In genomic region chr4:89136906-89137541, GRCm38 (mm10) we compare ENCODE assay signal across 8 mouse cellular contexts. TPM values are rescaled to one million over a fixed set of nuclear protein-coding genes. Genes with fewer than 3 reads are reported as not detected.
DNase-seq lines count a peak whose midpoint lies in the region; ATAC-seq and TF ChIP-seq lines count a peak whose summit lies in the region.

Gene Mtap, plus strand, starts transcription at chr4:89137122.

- H3K4me1 ChIP-seq in brown adipose tissue, adult 24 weeks (ENCODE audit: control insufficient read depth, insufficient read depth, insufficient read length, low read length) = no peaks in the 10 kb centered on the region
- peaks cover 29% of the 10 kb centered on the region for H3K4me1 ChIP-seq in forebrain, embryonic 12.5 days
- peaks cover 42% of the 10 kb centered on the region for H3K4me1 ChIP-seq in heart, postnatal 0 days (ENCODE audit: control insufficient read depth, insufficient read depth)
- peaks cover 0 to 10% of the 10 kb centered on the region in 2 experiments; a peak in 2 of 4 replicates for H3K4me1 ChIP-seq in liver, embryonic 14.5 days (replicated peaks; ENCODE audit: control insufficient read depth in 2 of 2, insufficient read depth in 2 of 2, low read length in 1 of 2)
- H3K4me1 ChIP-seq in neural tube, embryonic 11.5 days (ENCODE audit: control insufficient read depth, insufficient read depth, low read length) = peaks cover 10% of the 10 kb centered on the region; the same call in 1 of the 2 replicates

- peak within 1 kb of the TSS; percentile 30 for H3K27ac ChIP-seq in brown adipose tissue, adult 24 weeks (replicated peaks; ENCODE audit: low read depth, low read length)
- peak within 1 kb of the TSS; percentile 82 for H3K27ac ChIP-seq in forebrain, embryonic 12.5 days
- H3K27ac ChIP-seq in heart, postnatal 0 days (ENCODE audit: low read depth) = peak within 1 kb of the TSS; percentile 91
- H3K27ac ChIP-seq in liver, embryonic 14.5 days = no peak within 1 kb of the TSS
- peak within 1 kb of the TSS; percentile 53 for H3K27ac ChIP-seq in neural tube, embryonic 11.5 days (ENCODE audit: low read depth, low read length)

- peak within 1 kb of the TSS; percentile 69 for H3K4me3 ChIP-seq in brown adipose tissue, adult 24 weeks (ENCODE audit: insufficient read depth, low read depth, low read length)
- peak within 1 kb of the TSS; percentile 92 for H3K4me3 ChIP-seq in forebrain, embryonic 12.5 days (replicated peaks)
- H3K4me3 ChIP-seq in heart, postnatal 0 days (ENCODE audit: low read depth, low read length) = peak within 1 kb of the TSS; percentile 89
- H3K4me3 ChIP-seq in liver, embryonic 14.5 days (ENCODE audit: insufficient read depth in 1 of 2, low read depth in 2 of 2, low read length in 2 of 2) = peak within 1 kb of the TSS; percentile 55 to 72
- peak within 1 kb of the TSS; percentile 92 for H3K4me3 ChIP-seq in neural tube, embryonic 11.5 days (ENCODE audit: low read depth, low read length)

- no peak for TF ChIP-seq CTCF in heart, postnatal 0 days (IDR thresholded peaks at IDR 0.05; ENCODE audit: low read depth)
- TF ChIP-seq CTCF in liver, embryonic 14.5 days (IDR thresholded peaks at IDR 0.05; ENCODE audit: low read depth) = no peak

- DNase-seq in CD8-positive naive resting alpha-beta T cell, adult 2 months (ENCODE audit: low read depth in 2 of 2, low spot score in 2 of 2) = peak; percentile 64 to 72
- peak; percentile 80 for DNase-seq in heart, postnatal 0 days (ENCODE audit: low spot score)
- peak; percentile 84 to 89 for DNase-seq in kidney, postnatal 36 days
- no peak for DNase-seq in liver, embryonic 14.5 days (ENCODE audit: low read depth in 3 of 3, low spot score in 3 of 3)
- peak; percentile 85 for DNase-seq in neural tube, embryonic 11.5 days (ENCODE audit: low spot score)
- peak; percentile 83 for DNase-seq in testis, postnatal 14 days (ENCODE audit: low spot score)

- no peaks in the 10 kb centered on the region for H3K9me3 ChIP-seq in forebrain, embryonic 12.5 days
- H3K9me3 ChIP-seq in heart, postnatal 0 days (replicated peaks; ENCODE audit: control insufficient read depth, low read length) = no peaks in the 10 kb centered on the region
- no peaks in the 10 kb centered on the region for H3K9me3 ChIP-seq in liver, embryonic 14.5 days (ENCODE audit: control insufficient read depth, low read length)
- no peaks in the 10 kb centered on the region for H3K9me3 ChIP-seq in neural tube, embryonic 11.5 days (ENCODE audit: control insufficient read depth, low read length)

- under 1% methylated on average over 31 of the region's 31 CpGs for WGBS in forebrain, embryonic 12.5 days
- under 1% methylated on average over 31 of the region's 31 CpGs for WGBS in heart, postnatal 0 days
- 1% methylated on average over 27 of the region's 31 CpGs for WGBS in liver, embryonic 14.5 days (ENCODE audit: insufficient replicate concordance)
- under 1% methylated on average over 31 of the region's 31 CpGs for WGBS in neural tube, embryonic 11.5 days

- ATAC-seq in forebrain, embryonic 12.5 days (ENCODE audit: low FRiP score) = peak; percentile 96
- peak; percentile 87 for ATAC-seq in heart, postnatal 0 days (ENCODE audit: insufficient read depth, low read depth)
- peak; percentile 78 for ATAC-seq in liver, embryonic 14.5 days (ENCODE audit: insufficient read depth)
- ATAC-seq in neural tube, embryonic 11.5 days (ENCODE audit: insufficient read depth, low FRiP score, low TSS enrichment) = peak; percentile 95

- TF ChIP-seq EP300 in heart, postnatal 0 days (IDR thresholded peaks at IDR 0.05; ENCODE audit: low read depth) = no peak
- TF ChIP-seq EP300 in liver, embryonic 14.5 days (IDR thresholded peaks at IDR 0.05; ENCODE audit: low read depth) = no peak

- H3K9ac ChIP-seq in forebrain, embryonic 12.5 days = peak within 1 kb of the TSS; percentile 76
- peak within 1 kb of the TSS; percentile 79 for H3K9ac ChIP-seq in heart, postnatal 0 days (replicated peaks; ENCODE audit: low read depth, low read length)
- H3K9ac ChIP-seq in liver, embryonic 14.5 days (replicated peaks) = peak within 1 kb of the TSS; percentile 66
- H3K9ac ChIP-seq in neural tube, embryonic 11.5 days (ENCODE audit: low read length) = peak within 1 kb of the TSS; percentile 89

- no peaks in the 10 kb centered on the region for H3K27me3 ChIP-seq in forebrain, embryonic 12.5 days
- no peaks in the 10 kb centered on the region for H3K27me3 ChIP-seq in heart, postnatal 0 days (ENCODE audit: control insufficient read depth, insufficient read depth, low read length)
- H3K27me3 ChIP-seq in liver, embryonic 14.5 days (ENCODE audit: control insufficient read depth, insufficient read depth, low read length) = no peaks in the 10 kb centered on the region
- H3K27me3 ChIP-seq in neural tube, embryonic 11.5 days (ENCODE audit: control insufficient read depth, insufficient read depth, low read length) = no peaks in the 10 kb centered on the region

- H3K4me2 ChIP-seq in forebrain, embryonic 12.5 days = peak within 1 kb of the TSS; percentile 73
- H3K4me2 ChIP-seq in heart, postnatal 0 days (ENCODE audit: low read depth, low read length) = peak within 1 kb of the TSS; percentile 98
- H3K4me2 ChIP-seq in liver, embryonic 14.5 days (ENCODE audit: low read depth) = peak within 1 kb of the TSS; percentile 81
- peak within 1 kb of the TSS; percentile 62 for H3K4me2 ChIP-seq in neural tube, embryonic 11.5 days (ENCODE audit: low read depth)

- no peaks in the 10 kb centered on the region for H3K36me3 ChIP-seq in forebrain, embryonic 12.5 days (replicated peaks)
- no peaks in the 10 kb centered on the region for H3K36me3 ChIP-seq in heart, postnatal 0 days (replicated peaks; ENCODE audit: control insufficient read depth, insufficient read depth, low read length)
- no peaks in the 10 kb centered on the region for H3K36me3 ChIP-seq in liver, embryonic 14.5 days (replicated peaks; ENCODE audit: control insufficient read depth, insufficient read depth, low read depth)
- no peaks in the 10 kb centered on the region for H3K36me3 ChIP-seq in neural tube, embryonic 11.5 days (ENCODE audit: control insufficient read depth, insufficient read depth, low read length)

RNA-seq across cellular contexts. Expression of gene Mtap, which starts in this region (rescaled TPM):
- polyA plus RNA-seq in brown adipose tissue, adult 24 weeks (2012; ENCODE audit: insufficient read depth, insufficient read length, missing spikeins) = 16.2 and 17.5 TPM in 2 replicates
- 67.5 and 70.4 TPM in 2 replicates for polyA plus RNA-seq in forebrain, embryonic 12.5 days (2016; fragmentation: Nextera tagmentation; extraction: Ambion mirVana)
- total RNA-seq in heart, postnatal 0 days (2014; rRNA removed; ENCODE audit: low replicate concordance) = 10.5 and 23.2 TPM in 2 replicates
- 33.6 and 33.8 TPM in 2 replicates for polyA plus RNA-seq in heart, postnatal 0 days (2015; fragmentation: Nextera tagmentation; extraction: Ambion mirVana)
- 6.2 and 9.8 TPM in 2 replicates for polyA plus RNA-seq in liver, embryonic 14.5 days (2012; rRNA removed)
- 20.4 and 22.0 TPM in 2 replicates for polyA plus RNA-seq in liver, embryonic 14.5 days (2014; fragmentation: Nextera tagmentation; extraction: Ambion mirVana)
- polyA plus RNA-seq in neural tube, embryonic 11.5 days (2014; fragmentation: Nextera tagmentation; extraction: Ambion mirVana) = 82.3 and 82.8 TPM in 2 replicates

Comparison
In these comparisons a context has a peak if more than half of its experiments do, and no peak if none do; other contexts are left out.
1. DNase-seq: peak in CD8-positive naive resting alpha-beta T cell, adult 2 months (2 of 2), heart, postnatal 0 days (single experiment), kidney, postnatal 36 days (2 of 2), neural tube, embryonic 11.5 days (single experiment) and testis, postnatal 14 days (single experiment); none in liver, embryonic 14.5 days (0 of 3).
2. Peak in every context shown above with its lines, with median percentiles within 50 percentile points of each other: H3K4me3 ChIP-seq, ATAC-seq, H3K4me2 ChIP-seq and H3K9ac ChIP-seq.